Mouse (Mus musculus) induced T-regulatory cell, adult 2 months (primary cell): ENCODE data around the gene Rbm38.

Experiments
- DNase-seq: peaks from one replicate; pipeline ENCODE4 v3.0.0-alpha.2; 2012; ENCODE audit warnings: low read depth

Rbm38 gene

GRCm38 (mm10) chr2:173036611-173037010 is 16.3 kb downstream of the Rbm38 start:
- DNase-seq: no peak

- DNase-seq: no peak
Observed at GRCm38 (mm10) chr2:173037347-173037746, 17.0 kb downstream of the Rbm38 start.

DNA sequence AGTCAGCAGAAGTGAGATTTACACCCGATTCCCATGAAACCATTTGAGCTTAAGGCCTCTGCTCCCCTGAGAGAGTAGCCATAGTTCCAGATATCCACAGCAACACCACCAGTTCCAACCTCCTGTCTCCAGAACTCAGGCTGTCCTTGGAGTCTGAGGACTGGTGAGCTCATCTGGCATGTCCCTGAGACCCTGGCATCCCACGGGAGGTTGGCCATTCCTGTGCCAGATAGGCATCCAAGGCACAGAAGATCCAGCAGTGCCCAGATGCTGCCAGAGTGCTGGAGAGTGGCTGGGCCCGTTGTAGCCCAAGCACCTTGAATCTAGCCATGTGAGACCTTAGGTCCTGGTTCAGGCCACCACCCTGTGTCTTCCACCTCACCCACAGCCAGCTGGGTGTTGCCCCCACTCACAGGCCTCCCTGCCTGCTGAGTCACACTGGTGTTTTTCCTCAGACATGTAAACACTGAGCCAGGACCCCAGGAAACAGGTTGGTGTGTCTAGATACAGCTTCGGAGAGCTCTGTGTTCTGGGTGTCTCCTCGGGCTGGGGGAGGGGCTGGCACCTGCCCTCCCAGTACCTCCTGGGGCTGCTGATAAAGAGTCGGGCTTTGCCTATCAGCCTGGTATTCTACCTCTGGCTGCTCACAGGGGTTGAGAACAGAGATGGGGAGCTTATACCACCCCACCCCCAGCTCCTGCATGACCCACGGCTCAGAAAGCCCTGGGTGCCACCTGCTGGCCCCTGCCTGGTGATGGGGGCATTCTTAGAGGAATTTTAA is 17.7 kb downstream of the Rbm38 start:
- peak; percentile 68 for DNase-seq

DNA sequence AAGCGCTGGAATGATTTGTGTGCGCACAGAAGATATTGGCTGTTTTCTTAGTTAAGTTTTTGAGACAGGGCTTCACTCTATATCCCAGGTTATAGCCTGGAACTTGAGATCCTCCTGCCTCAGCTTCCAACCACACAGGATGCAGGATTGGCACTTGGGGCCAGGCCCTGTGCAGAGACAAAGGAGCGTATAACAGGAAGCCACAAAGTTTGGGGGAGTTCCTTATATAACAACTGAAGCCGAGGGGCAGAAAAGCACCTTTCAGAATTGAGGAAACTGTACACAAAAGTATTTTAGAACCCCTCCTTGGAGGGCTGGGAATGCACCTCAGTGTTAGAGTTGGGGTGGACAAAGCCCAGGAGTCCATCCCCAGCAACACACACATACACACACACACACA is 18.7 kb downstream of the Rbm38 start:
- DNase-seq: peak; percentile 59

GRCm38 (mm10) chr2:173040803-173041202 is 20.5 kb downstream of the Rbm38 start:
- no peak for DNase-seq

DNA sequence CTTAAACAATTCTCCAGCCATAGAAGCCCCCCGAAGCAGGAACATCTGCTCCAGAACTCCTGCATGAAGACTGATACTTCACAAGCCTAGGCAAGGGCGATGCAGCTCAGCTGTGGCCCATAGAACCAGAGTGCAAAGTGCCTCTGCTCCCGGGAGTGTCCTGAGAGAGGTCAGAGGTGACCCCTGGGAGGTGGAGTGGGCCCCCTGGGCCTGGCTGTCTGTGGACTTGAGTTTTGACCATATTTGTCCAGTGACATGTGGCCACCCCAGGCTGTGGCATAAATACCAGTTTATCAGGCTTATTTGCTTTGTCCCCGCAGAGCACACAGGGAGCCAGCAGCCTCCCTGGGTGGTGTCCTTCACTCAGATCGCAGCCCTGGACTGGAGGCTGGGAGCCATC is 20.9 kb downstream of the Rbm38 start:
- DNase-seq: no peak

GRCm38 (mm10) chr2:173041893-173042292 is 21.6 kb downstream of the Rbm38 start:
- no peak for DNase-seq

DNA sequence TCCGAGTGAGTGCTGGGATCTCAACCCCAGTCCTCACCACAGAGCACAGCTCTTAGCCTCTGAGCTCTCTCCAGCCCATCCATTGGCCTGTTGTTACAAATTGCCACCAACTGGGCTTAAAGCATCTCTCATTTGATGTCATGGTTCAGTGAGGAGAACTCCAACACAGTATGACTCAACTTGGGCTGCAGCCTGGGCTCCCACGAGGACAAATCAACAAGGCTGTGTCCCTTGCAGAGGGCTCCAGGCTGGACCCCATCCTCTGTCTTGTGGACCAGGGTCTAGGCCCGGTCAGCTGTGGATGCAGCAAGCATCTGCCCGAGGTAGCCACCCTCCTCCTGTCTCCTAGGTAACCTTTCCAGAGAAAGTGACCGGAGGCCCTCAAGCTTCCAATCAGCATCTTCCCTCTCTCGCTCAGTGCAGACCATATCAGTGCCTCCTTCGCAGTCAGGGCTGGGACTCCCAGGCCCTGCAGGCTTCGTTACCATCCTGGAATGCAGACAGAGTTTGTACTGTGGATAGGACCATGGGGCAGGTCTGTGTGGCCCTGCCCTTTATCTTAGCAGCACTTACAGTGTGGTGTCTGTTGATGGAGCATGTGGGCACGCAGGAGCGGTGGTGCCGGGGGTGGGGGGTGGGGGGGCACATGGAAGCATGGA is 22.3 kb downstream of the Rbm38 start:
- no peak for DNase-seq

GRCm38 (mm10) chr2:173044198-173044970 is 24.1 kb downstream of the Rbm38 start:
- DNase-seq: no peak

GRCm38 (mm10) chr2:173046582-173047297 is 26.4 kb downstream of the Rbm38 start:
- peak; percentile 88 for DNase-seq

GRCm38 (mm10) chr2:173047471-173047870 is 27.2 kb downstream of the Rbm38 start:
- DNase-seq: no peak

- DNase-seq: peak; percentile 77
Observed at GRCm38 (mm10) chr2:173048041-173048745, 27.9 kb downstream of the Rbm38 start.

DNA sequence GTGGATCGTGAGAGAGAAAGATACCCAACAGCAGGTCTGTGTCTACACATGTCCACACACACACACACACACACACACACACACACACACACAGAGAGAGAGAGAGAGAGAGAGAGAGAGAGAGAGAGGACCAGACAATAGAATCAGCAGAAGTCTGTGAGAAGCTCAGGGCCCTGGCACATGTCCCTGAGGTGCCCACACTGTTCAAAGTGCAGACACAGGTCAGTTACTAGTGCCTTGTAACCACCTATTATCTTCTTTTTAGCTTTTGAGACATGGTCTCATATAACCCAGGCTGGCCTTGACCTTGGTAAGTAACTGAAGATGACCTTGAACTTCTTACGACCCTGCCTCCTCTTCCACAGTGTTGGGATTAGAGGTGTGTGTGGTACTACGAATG is 28.9 kb downstream of the Rbm38 start:
- no peak for DNase-seq

DNA sequence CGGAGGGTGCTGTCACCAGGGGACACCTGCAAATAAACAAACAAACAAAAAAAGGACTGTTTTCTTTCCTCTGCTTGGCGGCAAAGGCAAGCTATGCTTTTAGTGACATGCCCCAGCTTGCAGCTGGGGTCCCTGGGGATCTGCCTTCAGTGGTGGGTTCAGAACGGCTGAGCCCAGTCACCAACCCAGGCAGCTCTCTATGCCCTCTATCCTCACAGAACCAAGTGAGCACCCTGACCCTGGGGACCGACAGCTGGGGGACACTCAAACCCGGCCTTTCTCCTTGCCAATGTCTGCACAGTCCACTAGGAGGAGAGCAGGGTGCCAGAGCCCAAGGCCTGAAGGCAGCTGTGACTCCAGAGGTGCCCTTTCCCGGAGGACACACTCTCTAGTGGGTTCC is 29.5 kb downstream of the Rbm38 start:
- no peak for DNase-seq

DNA sequence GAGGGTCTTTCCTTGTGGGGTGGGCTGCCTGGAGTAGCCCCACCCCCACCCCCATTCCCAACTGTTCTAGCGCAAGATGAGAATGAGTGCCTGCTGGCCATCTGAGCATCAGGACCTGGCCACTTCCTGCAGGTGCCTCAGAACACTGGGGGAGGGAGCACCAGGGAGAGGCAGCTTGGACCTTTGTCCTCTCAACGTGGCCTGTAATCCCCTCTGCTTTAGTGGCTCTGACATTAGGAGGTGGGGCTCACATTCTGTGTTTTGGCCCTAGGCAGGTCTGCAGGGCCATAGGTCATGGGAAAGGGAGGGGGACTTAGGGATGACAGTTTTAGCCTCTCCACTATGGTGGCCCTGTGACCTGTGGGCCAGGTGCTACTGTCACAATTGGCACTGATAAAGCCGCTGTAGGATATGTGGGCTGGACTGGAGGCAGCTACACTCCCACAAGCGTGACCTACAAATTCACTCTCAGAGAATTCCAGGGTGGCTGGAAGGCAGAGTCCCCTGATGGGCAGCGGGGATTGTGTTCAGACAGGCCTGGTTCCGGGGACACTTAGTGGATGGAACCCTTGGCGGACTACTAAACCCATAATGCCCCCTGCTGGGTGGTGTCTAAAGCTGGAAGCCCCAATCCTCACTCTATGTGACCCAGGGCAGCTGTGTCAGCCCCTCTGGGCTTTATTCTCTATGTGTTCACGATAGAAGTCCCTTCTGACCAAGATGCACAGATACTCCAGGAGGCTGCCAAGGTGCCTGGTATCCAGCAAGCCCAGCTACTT is 30.5 kb downstream of the Rbm38 start:
- DNase-seq: no peak

DNA sequence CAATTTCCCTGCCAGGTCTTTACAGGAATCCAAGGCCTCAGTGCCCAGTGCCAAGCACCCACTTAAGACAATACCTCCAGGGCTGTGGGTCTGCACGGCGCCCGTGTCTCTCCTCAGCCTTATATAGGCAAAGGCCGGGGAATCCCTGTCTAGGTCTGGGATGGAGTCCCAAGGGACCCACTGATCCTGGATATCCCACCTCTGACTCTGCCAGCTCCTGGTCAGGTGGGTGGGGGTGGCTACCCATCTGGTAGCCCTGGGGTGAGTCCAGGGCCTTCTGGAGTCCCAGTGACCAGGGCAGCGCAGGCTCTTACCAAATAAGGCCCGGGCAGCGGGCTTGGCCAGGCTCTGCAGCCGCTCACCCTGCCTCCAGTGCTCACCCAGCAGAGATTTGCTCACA is 32.6 kb downstream of the Rbm38 start:
- DNase-seq: no peak

DNA sequence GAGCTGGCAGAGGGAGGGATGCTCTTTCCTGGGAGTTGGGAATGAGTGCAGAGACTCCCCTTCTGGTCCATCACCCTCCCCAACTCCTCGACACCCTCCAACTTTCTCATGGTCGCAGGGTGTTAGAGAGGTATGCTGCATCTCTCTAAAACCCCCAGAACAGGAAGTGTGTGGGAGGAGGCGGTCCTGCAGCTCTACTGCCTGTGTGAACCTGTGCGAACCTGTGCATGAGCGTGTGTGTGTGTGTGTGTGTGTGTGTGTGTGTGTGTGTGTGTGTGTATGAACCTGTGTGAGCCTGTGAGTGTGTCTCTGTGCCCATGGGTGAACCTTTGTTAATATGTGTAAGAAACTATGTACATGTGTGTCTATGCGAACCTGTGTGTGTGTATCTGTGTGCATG is 33.5 kb downstream of the Rbm38 start:
- DNase-seq: peak; percentile 85

DNA sequence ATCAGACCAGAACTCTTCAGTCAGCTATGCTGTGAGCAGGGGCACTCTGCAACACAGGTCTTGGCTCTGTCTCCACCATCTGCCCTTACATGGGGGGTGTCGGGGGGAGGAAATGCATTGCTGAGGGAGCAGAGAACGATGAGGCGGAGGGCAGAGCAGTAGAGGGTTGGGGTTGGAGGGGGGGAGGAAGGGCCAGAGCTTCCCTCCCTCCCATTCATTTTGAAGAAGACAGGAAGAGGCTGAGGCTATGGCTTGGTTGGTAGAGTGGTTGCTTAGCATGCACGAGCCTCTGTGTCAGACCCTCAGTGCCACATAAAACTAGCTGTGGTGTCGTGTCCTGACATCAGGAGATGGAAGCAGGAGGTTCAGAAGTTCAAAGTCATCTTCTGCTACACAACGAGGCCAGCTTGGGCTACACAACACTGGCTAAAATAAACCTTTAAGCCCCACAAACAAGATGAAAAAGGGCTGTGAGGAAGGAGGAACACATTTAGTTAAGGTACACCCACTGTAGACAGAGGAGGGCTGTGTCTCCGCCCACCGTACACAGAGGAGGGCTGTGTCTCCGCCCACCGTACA is 36.1 kb downstream of the Rbm38 start:
- peak; percentile 68 for DNase-seq

- peak; percentile 75 for DNase-seq
Observed at GRCm38 (mm10) chr2:173056882-173057315, 36.6 kb downstream of the Rbm38 start.

GRCm38 (mm10) chr2:173057623-173058022 is 37.3 kb downstream of the Rbm38 start:
- no peak for DNase-seq
